Mouse (Mus musculus) right cerebral cortex, postnatal 4 days (tissue): ENCODE measurements around the gene Clec4n.
"Not testable (repeated sequence)": the region's sequence is repeated elsewhere in the genome, so short reads cannot be mapped to it uniquely, and the experiment has no call there.

Source experiments
- DNase-seq: peaks from one replicate; pipeline ENCODE4 v3.0.0-alpha.2; 2022

Clec4n gene

DNA sequence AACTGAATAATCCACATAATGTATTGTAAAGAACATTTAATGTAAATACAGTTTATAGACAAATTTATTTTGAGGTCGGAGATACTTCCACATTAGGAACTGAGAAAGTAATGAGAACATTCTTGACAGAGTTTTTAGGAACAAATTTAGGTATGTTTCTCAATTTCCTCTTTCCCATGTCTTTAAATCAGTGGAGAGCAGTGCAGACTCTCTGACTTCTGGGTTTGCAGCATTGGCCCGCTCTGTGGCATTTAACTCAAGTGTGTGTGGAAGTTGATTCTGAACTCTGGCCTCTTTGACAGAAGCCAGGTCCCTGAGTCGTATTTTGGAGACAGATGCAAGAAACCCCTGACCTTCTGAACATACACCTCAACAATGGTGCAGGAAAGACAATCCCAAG lies at the start of gene Clec4n:
Gene Clec4n (plus strand): TSS at position 200 of the 400 bp plus-strand sequence.
- no peak for DNase-seq

- DNase-seq: not testable (repeated sequence)
These were observed 44.8 kb upstream of the Clec4n start for GRCm38 (mm10) chr6:123184862-123185261.

GRCm38 (mm10) chr6:123207187-123208076 lies 22.2 kb upstream of the Clec4n start:
- no peak for DNase-seq

DNA sequence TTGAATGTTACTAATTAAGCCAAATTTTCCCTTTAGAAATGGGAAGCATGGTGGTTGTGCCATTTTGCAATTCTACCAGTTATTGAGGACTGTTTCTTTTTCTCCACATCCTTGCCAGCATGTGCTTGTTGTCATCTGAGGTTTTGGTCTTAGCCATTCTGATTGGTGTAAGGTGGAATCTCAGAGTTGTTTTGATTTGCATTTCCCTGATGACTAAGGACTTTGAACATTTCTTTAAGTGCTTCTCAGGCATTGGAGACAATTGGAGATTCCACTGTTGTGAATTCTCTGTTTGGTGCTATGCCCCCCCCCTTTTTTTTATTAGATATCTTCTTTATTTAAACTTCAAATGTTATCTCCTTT lies 21.6 kb upstream of the Clec4n start:
- DNase-seq: not testable (repeated sequence)

DNA sequence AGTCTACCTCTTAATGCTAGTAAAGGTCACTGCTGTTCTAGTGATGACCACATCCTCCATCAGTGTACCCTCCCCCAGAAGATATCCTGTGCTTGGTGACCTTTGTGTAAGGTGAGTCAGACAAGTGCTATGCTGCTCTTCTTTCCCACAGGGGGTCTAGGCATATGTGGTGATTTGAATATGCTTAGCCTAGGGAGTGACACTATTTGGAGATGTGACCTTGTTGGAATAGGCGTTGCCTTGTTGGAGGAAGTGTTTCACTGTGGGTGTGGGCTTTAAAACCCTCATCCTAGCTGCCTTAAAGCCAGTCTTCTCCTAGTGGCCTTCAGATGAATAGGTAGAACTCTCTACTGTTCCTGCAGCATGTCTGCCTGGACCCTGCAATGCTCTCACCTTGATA lies 17.9 kb upstream of the Clec4n start:
- DNase-seq: no peak

GRCm38 (mm10) chr6:123227519-123228166 lies 2.0 kb upstream of the Clec4n start:
- no peak for DNase-seq

- DNase-seq: no peak
These were observed 1.5 kb downstream of the Clec4n start for GRCm38 (mm10) chr6:123231149-123231548.

GRCm38 (mm10) chr6:123237582-123237981 lies 7.9 kb downstream of the Clec4n start:
- no peak for DNase-seq

- no peak for DNase-seq
These were observed 14.6 kb downstream of the Clec4n start for GRCm38 (mm10) chr6:123244201-123244600.

GRCm38 (mm10) chr6:123248862-123249261 lies 19.2 kb downstream of the Clec4n start:
- not testable (repeated sequence) for DNase-seq

- no peak for DNase-seq
These were observed 23.1 kb downstream of the Clec4n start for GRCm38 (mm10) chr6:123252735-123253134.

DNA sequence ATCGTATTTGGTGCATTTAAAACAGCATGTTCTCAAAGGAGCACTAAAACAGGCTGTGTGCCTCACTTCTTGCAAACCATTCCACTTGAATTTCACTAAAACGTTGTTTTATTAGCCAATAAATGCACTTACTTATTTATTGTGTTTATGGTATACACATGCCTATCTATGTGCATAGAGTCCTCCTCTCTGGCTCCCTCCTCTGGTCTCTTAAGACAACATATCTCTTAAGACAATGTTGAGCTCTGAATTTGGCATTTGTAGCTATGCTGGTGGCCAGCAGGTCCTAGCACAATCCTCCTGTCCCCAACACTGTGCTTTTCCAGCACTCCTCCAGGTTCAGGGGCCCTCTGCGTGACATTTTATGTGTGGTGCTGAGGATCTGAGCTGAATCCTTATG lies 29.3 kb downstream of the Clec4n start:
- DNase-seq: no peak

DNA sequence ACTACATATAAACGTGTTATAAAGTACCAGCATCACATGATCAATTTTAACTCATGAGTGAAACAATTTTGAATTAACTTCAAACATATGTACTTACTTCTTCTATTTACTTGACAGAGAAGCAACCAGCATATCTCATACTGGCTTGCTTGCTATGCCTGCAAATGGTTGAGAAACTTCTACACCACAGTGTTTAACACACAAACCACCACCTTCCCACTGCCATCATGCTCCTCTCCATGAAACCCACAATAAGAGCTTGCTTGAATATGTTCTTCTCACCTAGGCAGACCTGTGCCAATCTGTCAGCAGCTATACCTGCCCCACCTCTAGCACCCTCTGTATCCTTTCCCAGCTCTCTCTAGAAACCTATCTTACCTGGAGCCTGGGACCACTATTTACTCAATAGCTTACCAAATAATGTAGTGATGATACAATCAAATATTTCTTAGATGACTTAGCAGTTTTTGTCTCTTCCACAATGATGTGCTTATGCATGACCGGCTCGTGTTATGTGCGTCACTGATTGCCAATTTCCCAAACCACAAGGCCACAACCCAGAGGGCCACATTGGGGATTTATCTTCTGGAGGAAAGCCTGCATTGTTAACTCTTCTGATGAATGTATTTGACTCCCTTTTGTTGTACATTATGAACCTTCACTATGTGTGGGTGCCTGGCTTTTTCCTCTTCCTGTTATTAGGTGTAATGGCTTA lies 30.4 kb downstream of the Clec4n start:
- no peak for DNase-seq

DNA sequence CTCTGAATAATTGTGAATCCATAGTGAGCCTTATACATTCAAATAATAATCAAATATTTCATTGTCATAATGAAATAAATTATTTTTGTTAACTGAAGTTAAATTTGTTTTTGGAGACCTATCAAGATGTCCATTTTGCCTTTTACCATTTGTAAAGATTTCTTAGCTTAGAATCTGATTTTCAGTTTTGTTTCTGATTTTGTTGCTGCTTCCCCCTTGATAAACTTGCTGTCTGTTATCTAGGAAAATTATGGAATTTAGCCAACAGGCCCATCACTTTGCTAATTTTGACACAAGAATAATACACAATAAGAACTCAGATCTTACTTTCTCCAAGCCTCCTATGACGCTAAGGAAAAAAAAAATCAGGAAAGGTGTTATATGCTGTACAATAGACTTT lies 31.2 kb downstream of the Clec4n start:
- no peak for DNase-seq

- no peak for DNase-seq
These were observed 32.0 kb downstream of the Clec4n start, which contains the start of gene Clec4d for GRCm38 (mm10) chr6:123261555-123262161. TSS of gene Clec4d (plus strand) at chr6:123262111.

DNA sequence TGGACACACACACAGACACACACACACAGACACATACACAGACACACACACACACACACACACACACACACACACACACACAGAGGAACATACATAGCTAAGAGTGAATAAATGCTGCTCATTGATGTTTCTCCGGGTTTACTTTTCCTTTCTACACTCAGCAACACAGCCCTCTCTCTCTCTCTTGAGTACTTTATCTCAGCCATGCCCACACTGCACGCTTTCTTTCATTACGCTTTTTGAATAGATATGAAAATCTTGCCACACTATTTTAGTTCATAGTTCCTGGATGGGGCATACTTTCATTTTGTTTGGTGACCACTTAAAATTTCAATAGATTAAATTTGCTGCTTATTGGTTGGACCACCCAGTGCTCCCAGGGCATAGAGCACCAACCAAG lies 34.6 kb downstream of the Clec4n start:
- no peak for DNase-seq

GRCm38 (mm10) chr6:123265809-123266208 lies 36.2 kb downstream of the Clec4n start:
- no peak for DNase-seq

DNA sequence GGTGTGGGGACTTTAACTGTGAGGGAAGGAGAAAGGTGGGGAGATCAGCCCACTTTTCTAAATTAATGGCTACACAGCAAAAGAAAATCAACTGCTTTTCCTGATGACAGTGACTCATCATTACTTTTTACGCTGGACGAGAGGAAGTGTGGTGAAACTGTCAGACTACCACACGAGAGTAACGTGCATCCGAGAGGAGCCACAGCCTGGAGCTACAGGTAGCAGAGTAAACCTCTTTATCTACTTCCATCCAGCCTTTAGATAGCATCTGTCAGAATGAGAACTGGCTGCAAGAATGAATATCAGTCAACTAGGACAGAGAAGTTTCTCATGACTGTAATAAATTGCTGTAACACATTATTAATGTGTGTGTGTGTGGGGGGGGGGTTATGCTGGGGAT lies 37.3 kb downstream of the Clec4n start:
- no peak for DNase-seq

GRCm38 (mm10) chr6:123279443-123279842 lies 49.8 kb downstream of the Clec4n start:
- DNase-seq: no peak

DNA sequence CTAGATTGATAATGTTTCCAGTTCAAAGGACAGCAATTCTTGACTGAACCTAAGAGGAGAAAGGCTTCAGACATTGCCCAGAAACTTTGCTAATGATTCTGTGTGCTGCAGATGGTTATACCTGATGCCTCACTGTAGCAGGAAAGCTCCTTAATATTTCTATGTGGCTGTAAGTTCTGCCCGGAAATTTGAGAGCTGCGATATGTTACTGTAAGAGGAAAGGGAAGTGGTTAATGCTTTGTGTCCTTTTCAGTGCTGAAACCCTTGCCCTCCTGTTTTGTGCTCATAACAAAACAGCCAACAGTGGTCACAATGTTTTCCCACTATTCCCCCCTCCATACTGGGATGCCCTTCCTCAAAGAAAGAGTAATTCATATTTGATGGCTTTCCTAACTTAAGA lies 56.7 kb downstream of the Clec4n start:
- DNase-seq: no peak

DNA sequence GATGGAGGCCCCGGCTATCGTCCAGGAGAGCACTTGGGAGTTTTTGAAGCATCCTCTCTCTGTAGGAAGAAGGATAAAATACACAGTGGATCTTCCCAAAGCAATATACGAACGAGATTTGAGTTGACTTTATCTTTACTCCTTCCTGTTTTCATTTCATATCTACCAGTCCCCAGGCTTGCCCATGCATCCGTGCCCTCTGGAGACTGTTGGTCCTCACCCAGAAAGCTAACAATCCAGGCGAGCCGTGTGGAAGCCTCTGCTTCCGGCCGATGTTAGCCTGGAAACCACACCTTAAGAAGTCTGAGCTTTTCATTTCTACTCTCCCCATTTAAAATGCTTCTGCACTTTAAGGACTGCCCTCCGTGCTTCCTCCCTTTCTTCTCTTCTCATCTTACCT lies 59.3 kb downstream of the Clec4n start:
- no peak for DNase-seq

DNA sequence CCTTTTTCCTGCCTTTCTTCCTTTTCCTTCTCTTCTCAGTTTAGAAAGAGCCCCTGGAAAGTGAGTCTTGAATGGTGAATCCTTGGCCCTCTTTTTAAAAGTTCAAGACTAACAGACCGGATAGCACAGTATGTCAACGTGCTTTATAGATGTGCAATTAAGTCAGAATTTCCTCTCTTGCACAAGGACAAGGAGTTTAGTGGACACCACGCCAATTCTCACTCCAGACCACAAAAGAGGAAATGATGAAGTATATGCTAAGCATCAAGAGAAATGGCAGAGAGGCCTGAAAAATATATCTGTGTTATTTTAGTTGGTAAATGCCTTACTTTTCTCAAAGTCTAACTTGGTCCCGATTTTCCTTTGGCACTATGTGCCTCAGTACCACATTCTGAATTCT lies 60.1 kb downstream of the Clec4n start, which contains the start of gene Clec4e:
Gene Clec4e (minus strand): TSS at position 118 of the 400 bp plus-strand sequence.
- no peak for DNase-seq
